Mouse (Mus musculus): ENCODE measurements around the gene Zfhx2.

DNA sequence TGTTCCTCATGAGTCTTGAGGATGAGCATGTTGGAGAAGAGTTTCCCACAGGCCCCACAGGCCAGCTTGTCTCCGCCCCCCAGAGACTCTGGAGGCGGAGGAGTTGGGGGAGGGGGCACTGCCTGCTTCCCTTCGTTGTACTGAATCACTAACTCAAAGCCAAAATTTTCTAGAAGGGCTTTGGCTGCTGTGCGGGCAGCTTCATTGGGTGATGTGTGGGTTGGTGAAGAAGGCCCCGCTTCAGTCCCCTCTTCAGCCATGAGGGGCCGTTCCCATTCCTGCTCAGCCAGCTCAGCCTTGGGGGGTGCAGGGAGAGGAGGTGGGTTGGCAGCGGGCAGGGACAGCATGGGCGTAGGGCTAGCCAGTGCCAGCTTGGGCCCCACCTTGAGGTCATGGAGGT is 26.1 kb downstream of the Zfhx2 start:
- TF ChIP-seq EP300 (IDR thresholded peaks at IDR 0.05; ENCODE audit: low read depth) (no peak), CTCF (IDR thresholded peaks at IDR 0.05; ENCODE audit: low read depth) (no peak)

Data from heart, postnatal 0 days (tissue).